Mouse (Mus musculus) thymus, postnatal 14 days (tissue): ENCODE results near the gene Stn1.
A peak's percentile ranks its signal among the peaks of the same experiment; 100 is the strongest.

Experiments used
- DNase-seq: peaks from one replicate; pipeline ENCODE4 v3.0.0; 2021

The Stn1 gene

DNA sequence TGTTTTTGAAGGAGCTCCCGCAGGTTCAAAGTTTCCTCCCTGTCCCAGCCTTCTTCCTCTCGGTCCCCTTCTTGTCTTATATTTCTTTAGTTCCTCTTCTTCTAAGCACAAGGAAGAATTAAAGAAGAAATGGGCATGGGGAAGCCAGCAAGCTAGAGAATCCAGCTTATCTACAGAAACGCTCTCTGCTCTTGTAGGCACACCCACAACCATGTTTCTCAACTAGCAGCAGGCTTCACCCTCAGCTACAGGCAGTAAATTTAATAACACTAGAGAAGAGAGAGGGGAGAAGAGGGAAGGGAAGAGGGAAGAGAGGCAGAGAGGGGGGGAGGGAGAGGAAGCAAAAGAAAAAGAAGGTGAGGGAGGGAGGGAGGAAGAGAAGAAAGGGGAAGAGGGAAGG is 29.1 kb downstream of the Stn1 start:
- DNase-seq, result no peak

GRCm38 (mm10) chr19:47507128-47508121 is 29.9 kb downstream of the Stn1 start:
- peak; percentile 78 for DNase-seq

- peak; percentile 30 for DNase-seq
Observed at GRCm38 (mm10) chr19:47503625-47504024, 33.7 kb downstream of the Stn1 start.

DNA sequence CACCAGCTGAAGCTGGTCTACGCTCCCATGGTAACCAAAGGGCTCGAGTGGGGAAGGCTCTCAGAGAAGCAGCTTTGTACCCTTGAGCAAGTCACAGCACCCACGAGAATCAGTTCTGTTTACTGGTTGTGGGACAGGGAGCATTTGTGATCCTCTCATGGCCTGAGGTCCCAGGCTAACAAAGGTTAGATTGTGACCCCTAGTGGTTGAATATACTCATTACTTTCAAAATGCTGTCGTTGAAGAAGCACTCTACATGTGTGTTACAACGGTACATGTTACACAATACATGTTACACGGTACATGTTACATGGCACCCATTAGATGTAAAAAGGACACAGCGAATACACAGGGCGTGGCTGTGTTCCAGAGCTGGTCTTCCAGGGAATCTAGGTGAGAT is 34.7 kb downstream of the Stn1 start:
- no peak for DNase-seq

DNA sequence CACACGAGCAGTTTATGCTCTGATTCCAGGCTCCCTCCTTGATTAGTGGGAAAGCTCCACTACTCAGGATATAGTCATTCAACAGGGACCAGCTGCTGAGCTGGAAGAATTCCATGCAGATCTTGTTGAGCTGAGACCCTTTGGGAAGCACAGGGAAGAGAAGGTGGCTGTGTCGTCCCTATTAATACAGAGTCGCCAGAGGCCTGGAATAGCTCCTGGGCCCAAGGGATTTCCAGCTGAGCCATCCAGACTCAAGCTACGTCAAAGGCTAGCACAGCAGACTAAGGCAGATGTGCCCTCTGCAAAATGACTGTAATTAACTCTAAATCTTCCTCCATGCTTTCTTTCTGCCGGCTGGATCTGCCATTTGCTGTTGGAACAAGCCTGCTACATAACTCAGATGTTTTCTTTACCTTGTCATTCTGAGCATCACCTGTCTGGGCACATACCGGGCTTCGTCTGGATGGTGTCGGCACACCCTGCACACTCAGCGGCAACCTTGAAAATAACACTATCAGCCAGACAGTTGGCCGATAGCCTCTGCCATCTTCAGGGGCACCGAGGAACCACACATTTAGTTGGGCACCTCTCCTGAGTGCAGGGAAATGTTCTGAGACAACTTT is 36.8 kb downstream of the Stn1 start:
- no peak for DNase-seq

DNA sequence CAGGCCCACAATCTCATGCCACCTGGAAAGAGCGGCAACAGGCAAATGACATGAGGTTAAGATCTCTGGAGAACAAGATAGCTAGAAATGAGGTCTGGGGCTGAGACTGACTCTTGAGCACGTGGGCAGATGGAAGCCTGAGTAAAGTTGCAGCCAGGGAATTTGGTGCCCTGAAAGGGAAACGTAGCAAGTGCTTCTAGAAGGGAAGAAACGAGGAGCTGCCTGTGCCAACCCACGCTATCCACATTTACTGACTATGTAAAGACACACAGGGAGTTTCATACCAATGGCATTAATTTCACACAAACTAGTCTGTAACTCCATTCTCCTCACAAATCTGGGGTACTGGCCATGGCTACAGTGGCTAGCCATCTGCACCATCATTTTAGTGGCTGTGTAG is 37.5 kb downstream of the Stn1 start:
- DNase-seq, result no peak

- DNase-seq, result no peak
Observed at GRCm38 (mm10) chr19:47498942-47499341, 38.4 kb downstream of the Stn1 start.

DNA sequence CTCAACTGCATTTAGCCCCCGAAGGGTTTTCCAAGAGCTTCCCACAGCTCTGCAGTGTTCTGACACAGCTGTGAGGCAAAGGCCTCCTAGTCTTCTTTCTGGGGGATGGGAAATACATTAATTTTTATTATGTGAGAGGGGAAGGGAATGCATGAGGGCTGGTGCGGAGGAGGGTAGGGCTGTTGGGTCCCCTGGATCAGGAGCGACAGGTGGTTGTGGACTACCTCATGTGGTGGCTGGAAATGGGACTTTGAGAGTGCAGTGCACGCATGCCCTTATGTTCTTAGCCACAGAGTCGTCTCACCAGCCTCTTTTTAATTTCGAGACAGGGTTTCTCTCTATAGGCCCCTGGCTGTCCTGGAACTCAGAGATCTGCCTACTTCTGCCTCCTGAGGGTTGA is 39.6 kb downstream of the Stn1 start:
- no peak for DNase-seq

- DNase-seq, result no peak
Observed at GRCm38 (mm10) chr19:47497313-47497712, 40.0 kb downstream of the Stn1 start.

DNA sequence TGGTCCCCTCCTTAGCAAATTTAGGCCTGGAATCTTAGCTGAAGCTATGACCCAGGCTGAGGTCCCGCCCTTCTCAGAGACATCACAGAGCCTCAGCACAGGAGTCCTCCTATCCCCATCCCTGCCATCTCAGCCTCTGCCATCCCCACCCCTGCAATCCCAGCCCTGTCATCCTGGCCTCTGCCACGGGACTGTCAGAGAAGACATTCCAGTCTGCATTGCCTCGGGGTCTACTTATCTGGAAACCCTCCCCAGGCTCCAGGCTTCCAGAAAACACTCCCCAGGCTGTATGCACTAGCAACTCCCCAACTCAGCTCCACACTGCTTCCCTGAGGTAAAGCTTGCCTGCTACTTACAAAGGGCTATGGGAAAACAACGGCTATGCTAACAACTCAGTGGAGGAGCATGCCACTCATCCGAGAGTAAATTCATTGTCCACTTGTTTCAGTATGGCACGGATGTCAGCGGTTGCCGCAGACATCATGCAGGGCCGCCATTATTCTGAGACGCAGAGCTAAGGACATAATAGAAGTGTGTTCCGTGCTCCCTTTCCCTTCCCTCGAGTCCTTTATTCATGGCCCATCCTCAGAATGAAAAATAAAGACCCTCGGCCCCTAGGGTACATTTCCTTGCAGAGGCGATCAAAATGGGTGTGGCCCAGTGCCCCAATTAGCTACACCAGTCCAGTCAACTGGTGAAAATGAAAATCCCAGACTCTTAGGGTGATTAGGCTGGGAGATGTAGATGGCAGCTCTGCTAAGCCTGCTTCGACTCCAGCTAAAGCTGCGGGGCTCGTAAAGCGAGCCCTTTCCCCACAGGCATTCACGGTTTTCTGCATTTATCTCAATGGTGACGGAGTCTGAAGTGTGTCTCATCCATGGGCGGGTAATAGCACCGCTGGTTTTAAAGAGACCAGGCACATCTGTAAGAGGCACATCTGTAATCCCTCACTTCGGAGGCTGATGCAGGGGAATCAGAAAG is 44.0 kb downstream of the Stn1 start:
- no peak for DNase-seq

DNA sequence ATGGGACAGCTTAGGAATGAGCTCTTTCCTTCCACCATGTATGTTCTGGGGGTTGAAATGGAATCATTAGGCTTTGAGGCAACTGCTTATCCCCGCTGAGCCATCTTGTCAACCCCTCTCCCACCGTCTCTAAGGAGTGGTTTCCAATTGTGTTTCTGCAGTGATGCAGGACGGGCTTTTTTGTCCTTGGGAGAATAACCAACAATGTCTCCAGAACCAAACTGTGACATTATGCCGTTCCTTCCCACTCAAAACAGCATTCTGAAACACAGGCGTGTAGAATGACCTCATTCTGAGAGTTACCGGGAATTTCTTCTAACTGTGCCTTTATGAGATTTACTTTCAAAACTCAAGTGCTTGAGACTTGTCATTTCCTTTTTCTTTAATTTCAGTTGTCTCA is 44.9 kb downstream of the Stn1 start:
- no peak for DNase-seq

- DNase-seq, result no peak
Observed at GRCm38 (mm10) chr19:47491853-47492252, 45.5 kb downstream of the Stn1 start.

DNA sequence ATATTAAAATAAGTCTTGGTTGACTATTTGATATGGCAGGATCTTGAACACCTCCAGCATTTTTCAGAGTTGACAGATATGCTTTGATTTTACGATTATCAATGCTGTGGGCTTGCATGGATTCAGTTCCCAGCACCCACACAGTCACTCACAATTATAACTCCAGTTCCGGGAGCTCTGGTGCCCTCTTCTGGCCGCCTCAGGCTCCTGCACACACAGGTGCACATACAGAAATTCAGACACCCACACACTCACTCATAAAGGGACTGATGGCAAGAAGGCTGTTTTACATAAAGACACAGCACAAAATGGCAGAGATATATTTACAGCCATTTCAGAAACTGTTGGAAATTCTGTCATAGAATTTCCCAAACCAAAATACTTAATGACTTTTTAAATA is 48.1 kb downstream of the Stn1 start:
- no peak for DNase-seq

- DNase-seq, result peak; percentile 59
Observed at GRCm38 (mm10) chr19:47488250-47488649, 49.1 kb downstream of the Stn1 start.

DNA sequence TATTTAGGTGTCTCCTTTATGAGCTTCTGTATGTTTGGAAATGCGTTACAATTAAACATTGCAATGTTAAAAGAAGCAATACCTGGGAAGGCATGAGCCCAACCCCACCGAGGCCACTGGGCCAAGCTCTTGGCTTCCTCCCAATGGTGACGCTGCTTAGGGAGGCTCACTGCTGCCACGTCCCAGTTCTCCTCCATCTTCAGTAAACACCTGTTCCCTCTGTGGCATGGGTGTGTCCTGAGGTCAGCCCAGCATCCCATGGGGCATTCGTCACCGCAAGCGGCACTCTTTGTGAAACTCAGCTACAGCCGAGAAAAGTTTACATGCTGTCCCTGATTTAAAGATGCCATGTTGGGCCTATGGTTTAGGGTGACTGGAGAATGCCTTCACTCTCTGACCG is 49.7 kb downstream of the Stn1 start:
- DNase-seq, result no peak

DNA sequence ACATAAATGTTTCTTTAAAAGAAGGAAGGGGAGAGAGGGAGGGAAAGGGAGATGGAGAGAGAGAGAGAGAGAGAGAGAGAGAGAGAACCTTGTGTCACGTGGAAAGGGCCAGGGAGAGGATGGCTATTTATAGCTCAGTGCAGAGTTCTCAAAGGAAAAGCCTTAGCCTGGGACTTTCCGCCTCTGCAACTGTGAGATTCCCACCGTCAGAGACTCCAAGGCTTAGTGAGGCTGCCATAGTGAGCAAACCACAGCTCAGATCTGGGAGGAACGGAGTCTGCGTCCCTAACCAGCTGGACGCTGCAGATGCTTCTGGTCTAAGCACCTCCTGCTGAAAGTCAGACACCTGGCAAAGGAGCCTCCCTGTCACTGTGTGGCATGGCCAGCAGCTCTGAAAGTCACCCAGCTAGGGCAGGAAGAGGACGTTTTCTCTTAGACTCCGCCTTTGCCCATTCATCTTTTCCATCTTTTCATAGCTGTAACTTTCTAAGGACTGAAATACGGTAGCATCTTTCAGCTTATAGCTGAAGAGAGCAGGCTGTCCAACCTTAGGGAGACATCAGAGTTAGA is 51.2 kb downstream of the Stn1 start:
- DNase-seq, result no peak

DNA sequence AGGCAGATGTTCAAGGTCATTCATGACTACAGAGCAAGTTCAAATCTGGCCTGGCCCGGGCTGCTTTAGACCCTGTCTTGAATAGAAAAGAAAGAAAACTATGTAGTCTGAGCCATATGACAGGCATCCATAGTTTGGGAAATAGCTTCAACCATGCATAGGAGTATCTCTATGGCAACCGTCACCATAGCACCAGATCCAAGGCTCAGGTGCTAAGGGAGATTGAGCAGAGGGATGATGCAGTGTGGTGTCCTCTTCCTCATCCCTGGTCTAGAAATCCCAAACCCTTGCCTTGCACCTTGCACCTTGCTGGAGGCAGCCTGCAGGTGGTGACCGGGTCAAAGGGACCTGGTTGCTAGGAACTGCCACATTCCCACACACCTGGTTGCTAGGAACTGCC is 53.2 kb downstream of the Stn1 start:
- DNase-seq, result no peak

DNA sequence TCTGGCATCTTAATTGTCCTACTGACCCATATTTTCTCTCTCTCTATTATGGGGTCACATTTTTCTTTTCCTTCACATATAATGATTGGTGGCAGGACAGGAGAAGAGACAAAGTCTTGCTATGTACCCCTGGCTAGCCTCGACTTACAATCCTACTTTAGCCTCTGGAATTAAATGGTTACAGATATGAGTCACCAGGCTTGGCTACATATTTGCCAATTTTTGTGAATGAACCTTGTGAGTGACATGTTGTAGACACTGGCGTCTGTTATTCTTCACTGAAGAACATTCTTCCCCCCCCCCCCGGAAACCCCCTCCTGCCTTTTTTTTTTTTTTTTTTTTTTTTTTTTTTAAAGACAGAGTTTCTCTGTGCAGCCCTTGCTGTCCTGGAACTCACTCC is 54.0 kb downstream of the Stn1 start:
- no peak for DNase-seq

DNA sequence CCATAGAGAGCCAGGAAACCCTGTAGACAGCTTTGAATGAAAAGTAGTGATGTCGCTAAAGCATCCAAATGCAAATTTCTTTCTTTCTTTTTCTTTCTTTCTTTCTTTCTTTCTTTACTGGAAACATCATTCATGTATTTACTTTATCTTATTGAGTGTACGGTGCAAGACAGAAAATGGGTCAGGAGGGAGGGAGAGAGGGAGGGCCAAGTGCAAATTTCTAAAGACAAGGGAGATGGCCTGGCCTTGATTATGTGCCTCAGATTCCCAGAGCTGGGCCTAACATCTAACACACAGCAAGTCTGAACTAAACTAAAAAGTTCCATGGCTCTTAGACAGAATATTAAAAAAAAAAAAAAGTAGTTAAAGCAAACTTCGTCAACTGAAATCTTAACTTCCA is 63.9 kb downstream of the Stn1 start:
- no peak for DNase-seq

GRCm38 (mm10) chr19:47472881-47473400 is 64.4 kb downstream of the Stn1 start:
- DNase-seq, result no peak

DNA sequence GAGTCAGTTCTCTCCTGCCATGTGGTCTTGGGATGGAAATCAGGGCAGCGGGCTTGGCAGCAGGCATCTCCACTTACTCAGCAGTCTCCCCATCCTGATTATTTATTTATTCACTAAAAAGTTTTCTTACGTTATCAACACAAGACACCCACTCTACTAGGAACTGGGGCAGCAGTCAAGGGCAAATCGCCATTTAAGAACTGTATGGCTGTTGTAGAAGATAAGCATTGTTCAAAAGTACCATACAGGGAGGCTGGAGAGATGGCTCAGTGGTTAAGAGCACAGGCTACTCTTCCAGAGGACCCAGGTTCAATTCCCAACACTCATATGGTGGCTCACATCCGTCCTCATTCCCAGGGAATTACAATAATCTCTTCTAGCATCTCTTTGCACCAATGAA is 65.5 kb downstream of the Stn1 start:
- DNase-seq, result no peak

DNA sequence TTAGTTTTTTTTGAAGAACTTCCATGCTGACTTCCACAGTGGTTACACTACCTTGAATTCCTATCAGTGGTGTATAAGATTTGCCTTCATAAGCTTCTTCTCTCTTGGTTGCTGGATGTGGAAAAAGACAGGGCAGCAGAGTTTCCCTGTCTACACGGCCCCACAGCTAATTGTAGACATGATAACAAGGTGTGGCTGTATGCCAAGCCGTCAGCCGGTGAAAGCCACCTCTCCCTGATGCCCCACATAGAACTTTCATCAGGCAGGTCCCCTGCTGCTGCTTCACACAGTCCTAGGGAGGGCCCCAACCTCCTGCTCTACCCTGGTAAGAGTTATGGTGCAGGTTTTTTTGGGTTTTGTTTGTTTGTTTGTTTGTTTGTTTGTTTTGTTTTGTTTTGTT is 68.6 kb downstream of the Stn1 start:
- no peak for DNase-seq

DNA sequence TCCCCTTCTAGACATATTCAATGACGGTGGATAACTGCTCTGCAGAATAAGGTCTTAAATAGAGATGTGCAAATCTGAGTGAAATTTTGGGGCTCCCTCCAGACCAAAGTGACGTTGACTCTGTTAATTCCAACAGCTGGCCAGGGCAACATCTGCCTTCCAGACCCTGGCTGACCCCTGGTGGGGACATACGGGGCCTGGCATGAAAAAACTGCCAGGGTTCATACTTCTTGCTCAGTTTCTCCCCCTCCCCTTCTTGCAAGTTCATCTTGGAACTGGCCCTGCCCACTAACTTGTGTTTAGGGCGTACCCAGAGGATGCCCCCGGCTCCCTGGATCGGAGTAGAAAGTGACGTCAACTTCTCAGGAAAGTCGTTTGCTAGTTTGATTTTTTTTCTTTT is 70.5 kb downstream of the Stn1 start:
- no peak for DNase-seq
